In genomic region chr10:53629918-53630250, GRCm38 (mm10) we compare ENCODE assay signal across 8 mouse cellular contexts. TPM values are rescaled to one million over a fixed set of nuclear protein-coding genes. Genes with fewer than 3 reads are reported as not detected.
DNase-seq lines count a peak whose midpoint lies in the region; ATAC-seq and TF ChIP-seq lines count a peak whose summit lies in the region.

No protein-coding gene starts in this region.

- no peak for TF ChIP-seq CTCF in bone marrow macrophage, adult 2 months (IDR thresholded peaks at IDR 0.05; ENCODE audit: low read depth, low read length)
- no peak for TF ChIP-seq CTCF in embryonic fibroblast, embryonic 13.5 days (IDR thresholded peaks at IDR 0.05; ENCODE audit: borderline replicate concordance, insufficient read depth, low read length)

- no peak for TF ChIP-seq POLR2A in bone marrow macrophage, adult 2 months (IDR thresholded peaks at IDR 0.05; ENCODE audit: borderline replicate concordance, low read depth, low read length)
- TF ChIP-seq POLR2A in embryonic fibroblast, embryonic 13.5 days (IDR thresholded peaks at IDR 0.05; ENCODE audit: low read depth, low read length) = no peak

- H3K36me3 ChIP-seq in heart, embryonic 10.5 days = peaks cover 8% of the 10 kb centered on the region
- H3K36me3 ChIP-seq in kidney, embryonic 15.5 days = peaks cover 6% of the 10 kb centered on the region

- H3K27ac ChIP-seq in bone marrow macrophage, adult 2 months (ENCODE audit: insufficient read depth, low read depth, low read length) = peak overlapping the region; percentile 90
- H3K27ac ChIP-seq in embryonic fibroblast, embryonic 13.5 days (ENCODE audit: insufficient read depth, low read length) = peak overlapping the region; percentile 84
- peak overlapping the region; percentile 96 for H3K27ac ChIP-seq in heart, embryonic 10.5 days
- H3K27ac ChIP-seq in kidney, embryonic 15.5 days = peak overlapping the region; percentile 96

- H3K9me3 ChIP-seq in heart, embryonic 10.5 days = no peaks in the 10 kb centered on the region
- no peaks in the 10 kb centered on the region for H3K9me3 ChIP-seq in kidney, embryonic 15.5 days (replicated peaks)

- H3K4me1 ChIP-seq in bone marrow macrophage, adult 2 months (ENCODE audit: control insufficient read depth, insufficient read depth, low read length) = peaks cover 6% of the 10 kb centered on the region; the same call in 1 of the 2 replicates
- no peaks in the 10 kb centered on the region for H3K4me1 ChIP-seq in embryonic fibroblast, embryonic 13.5 days (ENCODE audit: control insufficient read depth, insufficient read depth, low read length)
- H3K4me1 ChIP-seq in heart, embryonic 10.5 days = peaks cover 3% of the 10 kb centered on the region; the same call in 1 of the 2 replicates
- H3K4me1 ChIP-seq in kidney, embryonic 15.5 days = peaks cover 9% of the 10 kb centered on the region

- H3K27me3 ChIP-seq in heart, embryonic 10.5 days (ENCODE audit: insufficient read depth, poor library complexity, severe bottlenecking) = no peaks in the 10 kb centered on the region
- no peaks in the 10 kb centered on the region for H3K27me3 ChIP-seq in kidney, embryonic 15.5 days

- ATAC-seq in kidney, embryonic 15.5 days (replicated peaks; ENCODE audit: low FRiP score) = peak; percentile 97
- peak; percentile 91 for ATAC-seq in monocyte, adult 5-6 weeks (replicated peaks; ENCODE audit: insufficient number of reproducible peaks, low FRiP score, low TSS enrichment, poor library complexity, severe bottlenecking)

- WGBS in heart, embryonic 10.5 days = 0% methylated on average over 35 of the region's 35 CpGs
- under 1% methylated on average over 35 of the region's 35 CpGs for WGBS in kidney, embryonic 15.5 days

- H3K4me2 ChIP-seq in kidney, embryonic 15.5 days = peak overlapping the region; percentile 57

- H3K9ac ChIP-seq in kidney, embryonic 15.5 days = peak overlapping the region; percentile 78

- DNase-seq in A20 (ENCODE audit: low read depth, low spot score) (peak; percentile 97), liver (peak; percentile 100)
- peak; percentile 99 for DNase-seq in heart, embryonic 10.5 days (ENCODE audit: low spot score)
- DNase-seq in spleen, postnatal 4 days (ENCODE audit: low spot score in 2 of 2) = peak; percentile 95 to 96

- H3K4me3 ChIP-seq in bone marrow macrophage, adult 2 months (ENCODE audit: insufficient read depth, low read length) = peak overlapping the region; percentile 99
- H3K4me3 ChIP-seq in embryonic fibroblast, embryonic 13.5 days (ENCODE audit: insufficient read depth, low read length) = peak overlapping the region; percentile 87
- H3K4me3 ChIP-seq in heart, embryonic 10.5 days = peak overlapping the region; percentile 81
- peak overlapping the region; percentile 72 for H3K4me3 ChIP-seq in kidney, embryonic 15.5 days (replicated peaks)

RNA-seq across cellular contexts. Expression of gene Mcm9, which starts 0.4 kb away (rescaled TPM):
- polyA plus RNA-seq in bone marrow macrophage, adult 2 months (2012; ENCODE audit: insufficient read depth, insufficient read length, missing spikeins) = 7.3 and 9.8 TPM in 2 replicates
- polyA plus RNA-seq in embryonic fibroblast, embryonic 13.5 days (2011; ENCODE audit: insufficient read length, low read depth, missing spikeins) = 5.0 and 6.4 TPM in 2 replicates
- 7.9 and 10.1 TPM in 2 replicates for polyA plus RNA-seq in heart, embryonic 10.5 days (2016; fragmentation: Nextera tagmentation; extraction: Ambion mirVana)
- 11.3 and 12.3 TPM in 2 replicates for polyA plus RNA-seq in kidney, embryonic 15.5 days (2015; fragmentation: Nextera tagmentation; extraction: Ambion mirVana)
- 21.5 to 39.5 TPM (median 37.9 TPM) in 3 replicates for total RNA-seq in monocyte, adult 5-6 weeks (2017)

RNA-seq across cellular contexts. Expression of gene Asf1a, which starts 33.3 kb away (rescaled TPM):
- polyA plus RNA-seq in bone marrow macrophage, adult 2 months (2012; ENCODE audit: insufficient read depth, insufficient read length, missing spikeins) = 17.4 and 17.9 TPM in 2 replicates
- polyA plus RNA-seq in embryonic fibroblast, embryonic 13.5 days (2011; ENCODE audit: insufficient read length, low read depth, missing spikeins) = 31.0 and 44.3 TPM in 2 replicates
- 89.9 and 110 TPM in 2 replicates for polyA plus RNA-seq in heart, embryonic 10.5 days (2016; fragmentation: Nextera tagmentation; extraction: Ambion mirVana)
- 109 and 127 TPM in 2 replicates for polyA plus RNA-seq in kidney, embryonic 15.5 days (2015; fragmentation: Nextera tagmentation; extraction: Ambion mirVana)
- 20.2 to 27.3 TPM (median 24.3 TPM) in 3 replicates for total RNA-seq in monocyte, adult 5-6 weeks (2017)

Comparison
In these comparisons a context has a peak if more than half of its experiments do, and no peak if none do; other contexts are left out.
1. Peak in every context shown above with its lines: DNase-seq, ATAC-seq, H3K4me3 ChIP-seq and H3K27ac ChIP-seq.